Mouse (Mus musculus): ENCODE data around the gene Flt4. TPM values are rescaled to one million over a fixed set of nuclear protein-coding genes. Genes with fewer than 3 reads are reported as not detected.

The Flt4 gene
- polyA plus RNA-seq, 1 experiment from 2014 or later: 6.3 TPM

- no peak for ATAC-seq (replicated peaks; ENCODE audit: insufficient number of reproducible peaks, low FRiP score, low TSS enrichment)
- H3K4me2 ChIP-seq: no peak overlapping the region
- 88% methylated on average over 5 of the region's 5 CpGs for WGBS (ENCODE audit: insufficient replicate concordance)
- H3K4me1 ChIP-seq (ENCODE audit: control insufficient read depth, insufficient read depth, low read length): no peaks in the 10 kb centered on the region
- peaks cover 13% of the 10 kb centered on the region for H3K36me3 ChIP-seq (ENCODE audit: control insufficient read depth, insufficient read depth, low read length)
- no peaks in the 10 kb centered on the region for H3K27me3 ChIP-seq (ENCODE audit: control insufficient read depth, insufficient read depth, low read length)
- H3K9me3 ChIP-seq (replicated peaks; ENCODE audit: control insufficient read depth, low read length): no peaks in the 10 kb centered on the region
- no peak overlapping the region for H3K9ac ChIP-seq (ENCODE audit: low read depth, low read length)
- H3K27ac ChIP-seq (ENCODE audit: low read depth, low read length): no peak overlapping the region
- H3K4me3 ChIP-seq (ENCODE audit: low read depth, low read length): no peak overlapping the region
Observed at GRCm38 (mm10) chr11:49697779-49698178, 88.7 kb downstream of the Flt4 start.

GRCm38 (mm10) chr11:49699079-49699478, 90.0 kb downstream of the Flt4 start:
- H3K36me3 ChIP-seq (ENCODE audit: control insufficient read depth, insufficient read depth, low read length): peaks cover 13% of the 10 kb centered on the region
- H3K9me3 ChIP-seq (replicated peaks; ENCODE audit: control insufficient read depth, low read length): no peaks in the 10 kb centered on the region
- ATAC-seq (replicated peaks; ENCODE audit: insufficient number of reproducible peaks, low FRiP score, low TSS enrichment): no peak
- 89% methylated on average over 1 of the region's 1 CpGs for WGBS (ENCODE audit: insufficient replicate concordance)
- H3K4me1 ChIP-seq (ENCODE audit: control insufficient read depth, insufficient read depth, low read length): no peaks in the 10 kb centered on the region
- no peak overlapping the region for H3K9ac ChIP-seq (ENCODE audit: low read depth, low read length)
- H3K27ac ChIP-seq (ENCODE audit: low read depth, low read length): no peak overlapping the region
- no peak overlapping the region for H3K4me3 ChIP-seq (ENCODE audit: low read depth, low read length)
- no peaks in the 10 kb centered on the region for H3K27me3 ChIP-seq (ENCODE audit: control insufficient read depth, insufficient read depth, low read length)
- no peak overlapping the region for H3K4me2 ChIP-seq

- no peak overlapping the region for H3K27ac ChIP-seq (ENCODE audit: low read depth, low read length)
- H3K4me1 ChIP-seq (ENCODE audit: control insufficient read depth, insufficient read depth, low read length): no peaks in the 10 kb centered on the region
- no peak overlapping the region for H3K4me3 ChIP-seq (ENCODE audit: low read depth, low read length)
- no peak for ATAC-seq (replicated peaks; ENCODE audit: insufficient number of reproducible peaks, low FRiP score, low TSS enrichment)
- H3K4me2 ChIP-seq: no peak overlapping the region
- 94% methylated on average over 8 of the region's 8 CpGs for WGBS (ENCODE audit: insufficient replicate concordance)
- no peaks in the 10 kb centered on the region for H3K9me3 ChIP-seq (replicated peaks; ENCODE audit: control insufficient read depth, low read length)
- H3K27me3 ChIP-seq (ENCODE audit: control insufficient read depth, insufficient read depth, low read length): no peaks in the 10 kb centered on the region
- peaks cover 19% of the 10 kb centered on the region for H3K36me3 ChIP-seq (ENCODE audit: control insufficient read depth, insufficient read depth, low read length)
- H3K9ac ChIP-seq (ENCODE audit: low read depth, low read length): no peak overlapping the region
Observed at GRCm38 (mm10) chr11:49702014-49702413, 93.0 kb downstream of the Flt4 start.

Other genes with a start within 250 kb of the Flt4 start
- not detected in 2 replicates for gene Olfr1389, start 186.2 kb upstream of the Flt4 start, polyA plus RNA-seq (2014; fragmentation: Nextera tagmentation; extraction: Ambion mirVana)
- 0.07 TPM in 1 of 2 replicates, not detected in the other for gene Olfr1388, start 172.6 kb upstream of the Flt4 start, polyA plus RNA-seq (2014; fragmentation: Nextera tagmentation; extraction: Ambion mirVana)
- not detected in 2 replicates for gene Olfr1387, start 153.9 kb upstream of the Flt4 start, polyA plus RNA-seq (2014; fragmentation: Nextera tagmentation; extraction: Ambion mirVana)
- gene Olfr1386, start 144.2 kb upstream of the Flt4 start, polyA plus RNA-seq (2014; fragmentation: Nextera tagmentation; extraction: Ambion mirVana): not detected in 2 replicates
- not detected in 2 replicates for gene Olfr1385, start 120.2 kb upstream of the Flt4 start, polyA plus RNA-seq (2014; fragmentation: Nextera tagmentation; extraction: Ambion mirVana)
- gene Olfr1384, start 102.5 kb upstream of the Flt4 start, polyA plus RNA-seq (2014; fragmentation: Nextera tagmentation; extraction: Ambion mirVana): not detected in 2 replicates
- not detected in 2 replicates for gene Olfr1383, start 89.6 kb upstream of the Flt4 start, polyA plus RNA-seq (2014; fragmentation: Nextera tagmentation; extraction: Ambion mirVana)
- not detected in 2 replicates for gene Olfr1382, start 81.0 kb upstream of the Flt4 start, polyA plus RNA-seq (2014; fragmentation: Nextera tagmentation; extraction: Ambion mirVana)
- gene Olfr1381, start 65.8 kb upstream of the Flt4 start, polyA plus RNA-seq (2014; fragmentation: Nextera tagmentation; extraction: Ambion mirVana): not detected in 2 replicates
- gene Olfr1380, start 52.4 kb upstream of the Flt4 start, polyA plus RNA-seq (2014; fragmentation: Nextera tagmentation; extraction: Ambion mirVana): not detected in 2 replicates
- 0.86 and 1.1 TPM in 2 replicates for gene Scgb3a1, start 54.3 kb downstream of the Flt4 start, polyA plus RNA-seq (2014; fragmentation: Nextera tagmentation; extraction: Ambion mirVana)
- 35.5 and 38.7 TPM in 2 replicates for gene Cnot6, start 103.5 kb downstream of the Flt4 start, polyA plus RNA-seq (2014; fragmentation: Nextera tagmentation; extraction: Ambion mirVana)
- gene Gfpt2, start 184.9 kb downstream of the Flt4 start, polyA plus RNA-seq (2014; fragmentation: Nextera tagmentation; extraction: Ambion mirVana): 13.9 and 18.4 TPM in 2 replicates
- 35.8 and 40.8 TPM in 2 replicates for gene Mapk9, start 237.5 kb downstream of the Flt4 start, polyA plus RNA-seq (2014; fragmentation: Nextera tagmentation; extraction: Ambion mirVana)

Data from heart, embryonic 11.5 days (tissue).